Mouse (Mus musculus) CH12.LX (cell line): Measurements from ENCODE around the gene Gpr176. TPM values are rescaled to one million over a fixed set of nuclear protein-coding genes. Genes with fewer than 3 reads are reported as not detected.

ENCODE experiments used
- DNase-seq: peaks from one replicate; pipeline ENCODE4 v3.0.0-alpha.2; 2013; ENCODE audit errors: extremely low read depth
- H3K27ac ChIP-seq: 2 replicates; pipeline ENCODE4 v1.5.1; 2012; ENCODE audit warnings: low read depth, mild to moderate bottlenecking, control low read depth, moderate library complexity; ENCODE audit not compliant: insufficient read depth
- H3K27me3 ChIP-seq: replicated peaks from 2 replicates; pipeline ENCODE3; 2012; ENCODE audit warnings: inconsistent platforms
- H3K36me3 ChIP-seq, 2 experiments: replicated peaks in 1 of 2; 2 replicates each; pipeline versions ENCODE3 to v1.6.1; 2012; ENCODE audit warnings: inconsistent platforms in 1 of 2, low read length in 1 of 2, mild to moderate bottlenecking in 1 of 2, mixed read lengths in 1 of 2, moderate library complexity in 1 of 2; ENCODE audit not compliant: control insufficient read depth in 1 of 2, insufficient read depth in 1 of 2
- H3K4me1 ChIP-seq, 2 experiments: 2 replicates each; pipeline ENCODE4 v1.6.1; 2012; ENCODE audit warnings: inconsistent platforms in 1 of 2, moderate library complexity in 1 of 2; ENCODE audit not compliant: insufficient read depth in 2 of 2, control insufficient read depth in 1 of 2
- H3K4me2 ChIP-seq: 2 replicates; pipeline ENCODE4 v1.6.1; 2012; ENCODE audit warnings: low read depth, mild to moderate bottlenecking, control low read depth; ENCODE audit not compliant: poor library complexity, insufficient read depth, severe bottlenecking
- H3K4me3 ChIP-seq, 3 experiments: fragments of 150-350 bp in 1 of 3; sonication (generic) in 1 of 3; replicated peaks in 1 of 3; 2 replicates each; pipeline versions ENCODE3 to v1.5.1; 2011 to 2012; ENCODE audit warnings: low read depth in 2 of 3, low read length in 2 of 3, mild to moderate bottlenecking in 2 of 3, moderate library complexity in 2 of 3, control low read depth in 1 of 3, improper control_type of control experiment in 1 of 3, inconsistent platforms in 1 of 3, mixed read lengths in 1 of 3; ENCODE audit not compliant: poor library complexity in 1 of 3
- H3K79me2 ChIP-seq: replicated peaks from 2 replicates; pipeline ENCODE4 v1.6.1; 2012; ENCODE audit warnings: mild to moderate bottlenecking, moderate library complexity; ENCODE audit not compliant: control insufficient read depth, poor library complexity, insufficient read depth, severe bottlenecking; ENCODE audit errors: extremely low read depth
- H3K9ac ChIP-seq: 2 replicates; pipeline ENCODE4 v1.6.1; 2012; ENCODE audit warnings: low read depth, mild to moderate bottlenecking, control low read depth, moderate library complexity; ENCODE audit not compliant: insufficient read depth
- H3K9me3 ChIP-seq: replicated peaks from 2 replicates; pipeline ENCODE3; 2012; ENCODE audit warnings: low read length, inconsistent platforms, mixed read lengths
- BHLHE40 ChIP-seq: IDR thresholded peaks from 2 replicates; pipeline ENCODE4 v1.6.1; 2011; ENCODE audit warnings: mild to moderate bottlenecking, low read depth, low read length, improper control_type of control experiment
- CHD1 ChIP-seq: IDR thresholded peaks from 2 replicates; pipeline ENCODE4 v1.6.1; 2012; ENCODE audit warnings: low read depth, low read length, improper control_type of control experiment, inconsistent platforms
- CHD2 ChIP-seq: IDR thresholded peaks from 2 replicates; pipeline ENCODE4 v1.6.1; 2011; ENCODE audit warnings: low read length, improper control_type of control experiment
- CTCF ChIP-seq, 2 experiments: IDR thresholded peaks in 1 of 2; conservative IDR thresholded peaks in 1 of 2; 2 replicates each; pipeline ENCODE4 v1.5.1; 2011 to 2012; ENCODE audit warnings: low read depth in 2 of 2, low read length in 2 of 2, improper control_type of control experiment in 1 of 2, inconsistent platforms in 1 of 2, mild to moderate bottlenecking in 1 of 2, moderate library complexity in 1 of 2
- E2F4 ChIP-seq: IDR thresholded peaks from 2 replicates; pipeline ENCODE4 v1.6.1; 2011; ENCODE audit warnings: low read depth, low read length, improper control_type of control experiment; ENCODE audit not compliant: insufficient replicate concordance
- ELF1 ChIP-seq: IDR thresholded peaks from 2 replicates; pipeline ENCODE4 v1.6.1; 2014; ENCODE audit warnings: low read depth, mild to moderate bottlenecking, inconsistent platforms, low read length, improper control_type of control experiment
- EP300 ChIP-seq: IDR thresholded peaks from 2 replicates; pipeline ENCODE4 v1.6.1; 2011; ENCODE audit warnings: low read length, improper control_type of control experiment
- ETS1 ChIP-seq: conservative IDR thresholded peaks from 2 replicates; pipeline ENCODE4 v1.6.1; 2012; ENCODE audit warnings: low read depth, mild to moderate bottlenecking, inconsistent platforms, low read length, improper control_type of control experiment, moderate library complexity
- GABPA ChIP-seq: IDR thresholded peaks from 2 replicates; pipeline ENCODE4 v1.6.1; 2012; ENCODE audit warnings: low read depth, low read length, improper control_type of control experiment, inconsistent platforms; ENCODE audit not compliant: insufficient replicate concordance
- HCFC1 ChIP-seq: IDR thresholded peaks from 2 replicates; pipeline ENCODE4 v1.6.1; 2012; ENCODE audit warnings: low read depth, mild to moderate bottlenecking, inconsistent platforms, low read length, improper control_type of control experiment
- IRF4 ChIP-seq: IDR thresholded peaks from 2 replicates; pipeline ENCODE4 v1.6.1; 2014; ENCODE audit warnings: low read depth, mild to moderate bottlenecking, inconsistent platforms, low read length, improper control_type of control experiment
- JUN ChIP-seq: IDR thresholded peaks from 2 replicates; pipeline ENCODE4 v1.6.1; 2011; ENCODE audit warnings: low read depth, mild to moderate bottlenecking, low read length, improper control_type of control experiment, moderate library complexity; ENCODE audit not compliant: insufficient read depth
- JUND ChIP-seq: conservative IDR thresholded peaks from 2 replicates; pipeline ENCODE4 v1.6.1; 2011; ENCODE audit warnings: low read depth, low read length, improper control_type of control experiment
- KAT2A ChIP-seq: IDR thresholded peaks from 2 replicates; pipeline ENCODE4 v1.6.1; 2012; ENCODE audit warnings: low read length, improper control_type of control experiment, inconsistent platforms; ENCODE audit not compliant: insufficient replicate concordance
- MAX ChIP-seq: IDR thresholded peaks from 2 replicates; pipeline ENCODE4 v1.6.1; 2011; ENCODE audit warnings: low read length, improper control_type of control experiment
- MAZ ChIP-seq: IDR thresholded peaks from 2 replicates; pipeline ENCODE4 v1.6.1; 2012; ENCODE audit warnings: low read depth, mild to moderate bottlenecking, inconsistent platforms, low read length, improper control_type of control experiment, moderate library complexity
- MEF2A ChIP-seq: IDR thresholded peaks from 2 replicates; pipeline ENCODE4 v1.6.1; 2014; ENCODE audit warnings: low read depth, mild to moderate bottlenecking, inconsistent platforms, low read length, improper control_type of control experiment, borderline replicate concordance
- MXI1 ChIP-seq: IDR thresholded peaks from 2 replicates; pipeline ENCODE4 v1.6.1; 2011; ENCODE audit warnings: mild to moderate bottlenecking, low read depth, low read length, improper control_type of control experiment
- NELFE ChIP-seq: IDR thresholded peaks from 2 replicates; pipeline ENCODE4 v1.6.1; 2011; ENCODE audit warnings: low read depth, low read length, improper control_type of control experiment
- PAX5 ChIP-seq: IDR thresholded peaks from 2 replicates; pipeline ENCODE4 v1.6.1; 2012; ENCODE audit warnings: low read length, inconsistent platforms, mixed read lengths
- POLR2A ChIP-seq: IDR thresholded peaks from 2 replicates; pipeline ENCODE4 v1.6.1; 2011; ENCODE audit warnings: low read depth, mild to moderate bottlenecking, improper control_type of control experiment, low read length
- RAD21 ChIP-seq: IDR thresholded peaks from 2 replicates; pipeline ENCODE4 v1.6.1; 2011; ENCODE audit warnings: low read depth, mild to moderate bottlenecking, low read length, improper control_type of control experiment, moderate library complexity
- RCOR1 ChIP-seq: conservative IDR thresholded peaks from 2 replicates; pipeline ENCODE4 v1.6.1; 2012; ENCODE audit warnings: low read depth, mild to moderate bottlenecking, inconsistent platforms, low read length, improper control_type of control experiment
- SMC3 ChIP-seq: IDR thresholded peaks from 2 replicates; pipeline ENCODE4 v1.6.1; 2011; ENCODE audit warnings: low read depth, low read length, improper control_type of control experiment
- TBP ChIP-seq: conservative IDR thresholded peaks from 2 replicates; pipeline ENCODE4 v1.6.1; 2011; ENCODE audit warnings: low read depth, low read length, improper control_type of control experiment
- TCF12 ChIP-seq: IDR thresholded peaks from 2 replicates; pipeline ENCODE4 v1.6.1; 2014; ENCODE audit warnings: low read depth, mild to moderate bottlenecking, inconsistent platforms, low read length, improper control_type of control experiment
- UBTF ChIP-seq: IDR thresholded peaks from 2 replicates; pipeline ENCODE4 v1.6.1; 2012; ENCODE audit warnings: low read depth, mild to moderate bottlenecking, inconsistent platforms, low read length, improper control_type of control experiment, moderate library complexity
- USF2 ChIP-seq: conservative IDR thresholded peaks from 2 replicates; pipeline ENCODE4 v1.6.1; 2011; ENCODE audit warnings: low read depth, low read length, improper control_type of control experiment
- ZC3H11A ChIP-seq: IDR thresholded peaks from 2 replicates; pipeline ENCODE4 v1.6.1; 2012; ENCODE audit warnings: low read depth, mild to moderate bottlenecking, inconsistent platforms, low read length, improper control_type of control experiment
- ZMIZ1 ChIP-seq: IDR thresholded peaks from 2 replicates; pipeline ENCODE4 v1.6.1; 2012; ENCODE audit warnings: low read depth, mild to moderate bottlenecking, inconsistent platforms, low read length, improper control_type of control experiment
- ZNF384 ChIP-seq: IDR thresholded peaks from 2 replicates; pipeline ENCODE4 v1.6.1; 2012; ENCODE audit warnings: low read depth, low read length, improper control_type of control experiment, inconsistent platforms
- dilution Hi-C: fragments of 300-500 bp; cut with MboI; formaldehyde crosslinking; loops from 2 replicates; pipeline ENCODE4 v1.14.3; 2020; ENCODE audit warnings: low sequenced_read_pairs; ENCODE audit not compliant: extremely low pct_unique_long_range_greater_than_20kb, extremely low pct_ligation_motif_present
- in situ Hi-C: fragments of 300-500 bp; cut with MboI; formaldehyde crosslinking; loops from 3 replicates; pipeline ENCODE4 v1.14.3; 2019; ENCODE audit warnings: low sequenced_read_pairs, low pct_ligation_motif_present, low pct_unique_long_range_greater_than_20kb, mixed read lengths
- polyA plus RNA-seq: library from polyadenylated mRNA; unstranded; fragments of >175 nt; gene quantifications from 2 replicates; pipeline ENCODE4 v1.2.1, GENCODE M21; 2012; ENCODE audit warnings: low read depth; ENCODE audit not compliant: insufficient read length
- total RNA-seq, 2 experiments: library from RNA; depleted of rRNA; stranded (reverse); fragments of 300-350 nt in 1 of 2; fragments of >200 nt in 1 of 2; gene quantifications; 2 replicates each; pipeline ENCODE4 v1.2.3; 2012 to 2014

Gpr176 gene
- total and polyA plus RNA-seq, 3 experiments: not detected

DNA sequence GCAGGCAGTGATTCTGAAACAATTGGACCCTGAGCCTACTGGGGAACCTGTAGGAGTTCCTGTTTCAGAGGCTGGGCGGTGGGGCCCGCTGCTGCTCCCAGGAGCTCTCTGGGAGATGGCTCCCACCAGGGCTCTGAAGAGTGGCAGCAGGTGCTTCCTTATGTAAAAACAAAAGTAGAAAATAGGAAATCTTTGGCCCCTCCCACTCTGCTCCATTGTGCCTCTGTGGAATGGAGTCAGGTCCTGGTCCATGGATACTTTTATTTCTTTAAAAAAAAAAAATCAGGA lies 109.4 kb downstream of the Gpr176 start:
- Histone ChIP-seq H3K4me1 (peaks cover 2 to 27% of the 10 kb centered on the region in 2 experiments; a peak in 2 of 4 replicates), H3K27ac (no peak overlapping the region), H3K4me2 (no peak overlapping the region), H3K79me2 (no peaks in the 10 kb centered on the region), H3K36me3 (no peaks in the 10 kb centered on the region), H3K9ac (no peak overlapping the region), H3K4me3 (no peak overlapping the region), H3K9me3 (peaks cover 2% of the 10 kb centered on the region), H3K27me3 (no peaks in the 10 kb centered on the region)
- TF ChIP-seq MAX (0 out of 2 replicates have a peak, but pooled peaks have one; percentile 1), CTCF (conservative IDR thresholded peaks at IDR 0.05 in 1 of 2, IDR thresholded peaks at IDR 0.05 in 1 of 2; ENCODE audit: low read depth in 2 of 2, low read length in 2 of 2) (no peak)
- in situ Hi-C loops: no loop called here
- dilution Hi-C loops: no loop called here
- no peak for DNase-seq

- dilution Hi-C loops: no loop called here
- TF ChIP-seq ZMIZ1 (no peak), MXI1 (no peak; the same call in 1 of the 2 replicates), GABPA (no peak), POLR2A (no peak), RCOR1 (peak; percentile 46; the same call in 1 of the 2 replicates), USF2 (no peak), JUN (no peak), JUND (peak; percentile 54; the same call in 1 of the 2 replicates), CHD2 (no peak), ZC3H11A (peak; percentile 69), PAX5 (no peak), CTCF (conservative IDR thresholded peaks at IDR 0.05 in 1 of 2, IDR thresholded peaks at IDR 0.05 in 1 of 2; ENCODE audit: low read depth in 2 of 2, low read length in 2 of 2) (peak; percentile 11 to 93; a peak in 2 of 4 replicates), MAZ (peak; percentile 67; the same call in 1 of the 2 replicates), HCFC1 (0 out of 2 replicates have a peak, but pooled peaks have one; percentile 25), ZNF384 (0 out of 2 replicates have a peak, but pooled peaks have one; percentile 10), MAX (no peak), UBTF (no peak), SMC3 (peak; percentile 92), KAT2A (no peak), MEF2A (0 out of 2 replicates have a peak, but pooled peaks have one; percentile 21), ETS1 (no peak), BHLHE40 (no peak), RAD21 (peak; percentile 96), TBP (no peak), CHD1 (no peak), IRF4 (peak; percentile 40; the same call in 1 of the 2 replicates), NELFE (no peak), TCF12 (no peak), ELF1 (0 out of 2 replicates have a peak, but pooled peaks have one; percentile 9), E2F4 (no peak), EP300 (peak; percentile 7; the same call in 1 of the 2 replicates)
These were observed 109.9 kb downstream of the Gpr176 start for GRCm38 (mm10) chr2:118263151-118263913.

More at GRCm38 (mm10) chr2:118263151-118263913, 109.9 kb downstream of the Gpr176 start:
- peak; percentile 78 for DNase-seq
- no peak overlapping the region for H3K9ac ChIP-seq
- H3K4me3 ChIP-seq: no peak overlapping the region
- peaks cover 2 to 30% of the 10 kb centered on the region in 2 experiments; a peak in 2 of 4 replicates for H3K4me1 ChIP-seq
- peak overlapping the region; percentile 56 for H3K4me2 ChIP-seq
- in situ Hi-C loops: no loop called here
- no peak overlapping the region for H3K27ac ChIP-seq
- H3K79me2 ChIP-seq: no peaks in the 10 kb centered on the region
- no peaks in the 10 kb centered on the region for H3K27me3 ChIP-seq
- H3K36me3 ChIP-seq: no peaks in the 10 kb centered on the region
- peaks cover 2% of the 10 kb centered on the region for H3K9me3 ChIP-seq
